Mouse (Mus musculus) gonadal fat pad, adult 2 months (tissue): Measurements from ENCODE around the gene Kcnc3. TPM values are rescaled to one million over a fixed set of nuclear protein-coding genes. Genes with fewer than 3 reads are reported as not detected.

Experiments
- DNase-seq: peaks from one replicate; pipeline ENCODE4 v3.0.0-alpha.2; 2012; ENCODE audit warnings: low read depth
- polyA plus RNA-seq: library from polyadenylated mRNA; depleted of rRNA; stranded (reverse); fragments of >200 nt; gene quantifications from 2 replicates; pipeline ENCODE4 v1.2.3, GENCODE M21; 2012

Kcnc3 gene
- polyA plus RNA-seq, 1 experiment: 24.5 TPM

DNA sequence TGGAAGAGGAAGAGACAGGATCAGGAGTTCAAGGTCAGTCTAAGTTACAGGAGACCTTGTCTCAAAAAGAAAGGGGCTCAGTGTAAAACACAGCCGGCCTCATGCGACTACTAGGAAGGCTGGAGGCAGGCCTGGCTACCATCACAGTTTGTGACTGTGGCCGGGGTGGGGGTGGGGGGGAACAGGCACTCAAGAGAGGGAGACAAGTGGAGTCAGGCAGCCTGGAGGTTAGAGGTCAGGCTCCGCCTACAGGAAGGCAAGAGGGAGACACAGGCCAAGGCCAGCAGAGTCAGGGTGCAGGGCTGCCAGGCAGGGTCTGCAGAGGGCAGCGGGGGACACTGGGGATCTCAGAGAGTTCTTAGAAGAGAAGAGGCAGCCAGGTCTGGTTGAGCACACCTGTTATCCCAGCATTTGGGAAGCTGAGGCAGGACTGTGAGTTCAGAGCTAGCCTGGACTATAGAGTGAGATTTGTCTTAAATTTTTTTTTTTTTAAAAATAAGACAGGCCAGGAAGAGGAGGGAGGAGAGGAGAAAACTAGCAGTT is 6.6 kb downstream of the Kcnc3 start:
- no peak for DNase-seq

DNA sequence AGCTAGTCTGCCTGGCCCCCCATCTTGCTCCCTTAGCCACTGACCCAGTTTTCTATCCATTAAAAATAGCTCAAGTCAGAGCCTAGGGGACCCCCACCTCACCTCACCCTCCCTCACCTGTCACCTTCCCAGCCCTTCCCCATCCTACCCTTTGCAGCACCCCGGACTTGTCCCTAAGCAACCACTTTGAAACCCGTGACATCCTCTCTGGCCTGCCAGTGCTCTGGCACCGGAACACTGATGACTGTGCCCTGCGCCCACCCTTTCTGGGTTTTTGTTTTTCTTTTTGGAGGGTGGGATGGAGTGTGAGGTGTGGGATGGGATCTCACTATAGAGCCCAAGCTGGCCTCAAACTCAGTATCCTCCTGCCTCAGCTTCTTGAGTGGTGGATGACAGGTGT is 7.2 kb downstream of the Kcnc3 start:
- no peak for DNase-seq

DNA sequence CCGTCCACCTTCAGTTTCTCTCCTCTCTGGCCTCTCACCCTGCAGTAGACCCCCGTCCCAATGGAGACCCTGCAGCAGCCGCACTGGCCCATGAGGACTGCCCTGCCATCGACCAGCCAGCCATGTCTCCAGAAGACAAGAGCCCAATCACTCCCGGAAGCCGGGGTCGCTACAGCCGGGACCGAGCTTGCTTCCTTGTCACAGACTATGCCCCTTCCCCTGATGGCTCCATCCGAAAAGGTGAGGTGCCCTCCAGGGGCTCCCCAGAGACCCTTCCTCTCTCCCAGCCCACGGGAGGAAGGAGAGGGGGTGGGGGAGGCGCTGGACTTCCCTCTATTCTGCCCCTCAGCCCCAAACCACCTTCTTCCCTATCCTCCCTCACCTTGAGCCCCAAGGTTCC is 7.9 kb downstream of the Kcnc3 start:
- no peak for DNase-seq

DNA sequence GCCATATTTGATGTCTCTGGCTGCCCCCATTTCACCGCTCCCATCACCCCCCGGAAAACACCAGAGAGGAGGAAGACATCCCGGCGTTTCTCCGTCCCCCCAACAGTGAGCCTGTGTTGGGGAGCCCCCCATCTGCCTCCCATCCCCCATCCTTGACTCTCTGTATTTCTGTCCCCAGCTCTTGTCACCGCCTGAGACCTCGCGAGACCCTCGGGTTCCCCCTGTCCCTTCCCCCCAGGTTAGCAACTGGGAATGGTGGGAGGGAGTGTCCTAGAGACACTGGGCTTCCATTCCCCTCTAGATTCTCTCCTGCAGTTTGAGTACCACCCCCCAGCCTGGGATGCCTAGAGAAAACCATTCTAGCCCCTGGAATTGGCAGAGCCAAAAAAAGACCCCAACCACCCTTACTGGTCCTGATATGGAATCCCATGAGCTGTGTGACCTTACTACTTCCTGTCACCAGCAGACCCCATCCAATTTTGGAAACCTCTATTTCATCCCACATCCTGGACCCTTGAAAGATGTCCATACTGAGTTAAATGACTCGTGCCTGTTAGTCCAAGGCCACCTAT is 10.3 kb downstream of the Kcnc3 start:
- no peak for DNase-seq

DNA sequence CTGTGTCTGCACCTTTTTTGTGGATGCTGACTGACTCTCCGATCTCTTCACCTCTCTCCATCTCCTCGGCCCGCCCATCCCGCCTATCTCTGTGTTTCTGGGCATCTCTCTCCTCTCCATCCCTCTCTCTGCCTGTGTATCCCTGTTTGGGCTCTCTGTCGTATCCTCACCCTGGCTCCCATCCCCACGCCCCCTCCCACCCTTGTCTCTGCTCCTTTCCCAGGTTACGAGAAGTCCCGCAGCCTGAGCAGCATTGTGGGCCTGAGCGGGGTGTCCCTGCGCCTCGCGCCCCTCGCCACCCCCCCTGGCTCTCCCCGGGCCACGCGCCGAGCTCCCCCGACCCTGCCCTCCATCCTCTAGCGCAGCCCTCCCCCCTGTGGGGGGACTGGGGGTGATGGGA is 11.2 kb downstream of the Kcnc3 start:
- no peak for DNase-seq

DNA sequence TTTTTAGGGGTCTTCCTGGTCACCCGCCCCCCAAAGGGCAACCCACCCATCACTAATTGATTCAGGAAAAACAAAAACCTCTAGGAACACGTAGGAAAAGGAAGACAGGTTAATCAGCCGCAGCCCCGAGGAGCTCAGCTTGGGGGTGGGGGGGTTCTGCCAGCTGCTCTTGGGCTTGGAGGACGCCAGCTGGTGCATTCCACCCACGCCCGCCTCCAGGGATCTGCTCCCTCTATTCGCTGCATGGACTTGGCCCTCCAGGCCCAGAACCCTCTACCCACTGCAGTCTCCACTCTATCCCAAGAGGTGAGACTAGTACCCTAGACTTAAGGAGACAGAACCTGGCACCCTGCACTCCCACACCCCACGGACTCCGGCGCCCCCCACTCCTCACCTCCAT is 12.0 kb downstream of the Kcnc3 start:
- no peak for DNase-seq

DNA sequence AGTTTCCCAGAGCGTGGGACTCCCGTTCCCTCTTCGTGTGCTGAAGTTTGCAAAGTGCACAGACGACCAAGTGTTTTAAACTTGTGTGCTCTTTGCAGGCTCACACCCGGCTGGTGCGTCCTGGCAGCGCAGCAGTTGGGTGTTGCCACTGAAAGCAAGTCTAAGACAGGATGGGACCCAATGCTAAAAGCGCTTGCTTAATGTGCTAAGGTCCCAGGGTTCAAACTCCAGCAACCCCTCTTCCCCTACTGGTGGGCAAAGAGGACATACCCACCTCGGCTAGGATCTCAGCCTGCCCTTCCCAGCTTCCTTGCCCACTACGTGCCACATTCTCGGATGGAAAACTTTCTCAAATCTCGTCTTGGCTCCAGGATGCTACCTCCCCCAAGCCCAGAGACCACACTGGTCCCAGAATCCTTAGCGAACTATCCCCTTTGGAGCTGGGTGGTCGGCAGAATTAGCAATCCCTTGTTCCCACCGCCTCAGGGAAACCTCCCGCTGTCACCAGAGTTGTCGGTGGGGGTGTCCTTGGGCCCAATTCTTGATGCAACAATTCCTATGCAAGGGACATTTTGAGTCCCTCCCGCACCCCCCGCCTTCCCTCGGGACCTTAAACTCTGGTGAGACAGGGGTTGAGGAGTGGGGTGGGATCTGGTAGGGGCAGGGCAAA is 12.9 kb downstream of the Kcnc3 start:
- DNase-seq: no peak

DNA sequence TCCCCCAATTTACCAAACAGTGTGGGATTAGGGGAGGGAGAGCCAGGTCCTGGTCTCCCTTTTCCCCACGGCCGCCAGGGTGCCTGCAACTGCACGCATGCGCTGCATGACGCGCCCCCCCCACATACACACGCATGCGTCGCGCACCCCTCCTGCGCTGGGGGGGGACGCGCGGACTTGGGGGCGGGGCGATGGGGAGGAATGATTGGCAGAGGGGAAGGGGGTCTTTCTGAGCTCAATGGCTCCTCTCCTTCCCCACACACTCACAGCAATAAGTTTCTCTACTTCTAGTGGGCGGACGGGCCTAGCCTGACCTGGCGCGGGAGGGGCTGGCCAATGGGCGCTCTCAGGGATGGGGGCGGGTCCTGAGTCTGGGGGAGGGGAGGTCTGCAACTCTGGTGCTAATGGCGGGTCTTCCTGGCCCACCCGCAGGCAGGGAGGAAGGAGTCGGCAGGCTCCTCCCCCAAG is 13.7 kb downstream of the Kcnc3 start:
- DNase-seq: no peak

DNA sequence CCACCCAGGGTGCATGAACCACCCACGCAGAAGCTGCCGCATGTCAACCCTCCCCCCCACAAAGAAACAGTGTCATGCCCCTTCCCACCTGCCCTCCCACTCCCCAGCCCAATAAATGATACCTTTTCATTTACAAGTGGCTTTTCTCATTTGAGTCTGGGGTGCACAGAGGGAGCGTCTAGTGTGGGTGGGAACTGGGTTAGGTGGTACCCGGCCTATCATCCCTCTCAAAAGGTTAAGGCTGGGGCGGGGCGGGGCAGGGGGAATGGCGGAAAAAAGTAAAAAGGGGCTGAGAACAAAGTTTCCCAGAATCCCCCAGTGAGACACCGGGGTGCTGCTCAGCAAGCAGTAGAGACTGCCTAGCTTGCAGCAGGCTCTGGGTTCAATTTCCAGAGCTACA is 14.2 kb downstream of the Kcnc3 start:
- DNase-seq: no peak

DNA sequence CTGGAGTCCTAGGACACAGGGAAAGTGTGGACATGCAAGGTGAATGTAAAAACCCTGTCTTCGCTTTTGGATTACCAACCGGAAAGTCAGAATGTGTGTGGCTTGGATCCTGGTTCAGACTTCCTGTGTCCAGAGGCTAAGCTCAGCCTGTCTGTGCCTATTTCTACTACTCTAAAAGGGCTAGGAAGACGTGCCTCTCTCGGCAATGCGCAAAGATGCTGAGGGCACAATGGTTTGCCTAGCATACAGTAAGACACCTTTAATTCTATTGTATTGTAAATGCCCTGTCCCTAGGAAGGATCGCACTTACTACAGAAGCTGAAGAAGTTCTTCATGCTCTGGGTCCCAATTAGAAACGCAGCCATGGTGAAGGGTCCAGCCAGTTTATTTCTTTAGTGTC is 15.0 kb downstream of the Kcnc3 start:
- DNase-seq: no peak

DNA sequence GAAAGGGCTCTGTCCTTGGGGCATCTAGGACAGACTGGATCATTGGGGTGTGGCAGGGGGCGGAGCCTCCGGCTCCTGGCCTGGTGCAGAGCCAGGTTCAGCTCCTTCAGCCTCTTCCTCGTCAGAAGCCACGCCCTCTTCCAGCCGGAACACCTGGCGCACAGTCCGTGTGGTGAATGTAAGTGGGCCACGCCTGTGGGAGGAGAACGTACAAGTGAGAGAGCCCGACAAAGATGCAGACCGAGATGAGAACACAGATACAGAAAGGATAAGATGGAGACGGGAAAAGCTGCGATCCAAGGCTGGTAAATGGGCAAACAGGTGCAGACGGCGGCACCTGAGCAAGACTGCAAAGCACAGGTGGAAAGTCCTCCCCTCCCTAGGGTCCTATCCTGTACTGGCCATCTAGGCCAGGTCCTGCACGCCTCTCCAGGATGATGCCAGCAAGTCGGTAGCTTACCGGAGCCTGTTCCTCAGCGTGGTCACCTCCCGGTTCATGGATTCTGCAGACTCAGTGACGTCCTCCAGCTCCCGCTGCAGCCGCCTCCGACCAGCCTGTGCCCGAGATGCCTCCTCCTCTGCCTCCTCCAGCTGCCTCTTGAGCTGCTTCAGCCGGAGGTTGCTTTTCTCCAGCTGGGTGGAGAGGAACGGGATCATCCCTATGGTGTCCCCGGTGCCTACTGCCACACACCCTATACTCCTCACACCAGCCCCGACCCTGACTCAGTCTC is 15.9 kb downstream of the Kcnc3 start:
- no peak for DNase-seq

DNA sequence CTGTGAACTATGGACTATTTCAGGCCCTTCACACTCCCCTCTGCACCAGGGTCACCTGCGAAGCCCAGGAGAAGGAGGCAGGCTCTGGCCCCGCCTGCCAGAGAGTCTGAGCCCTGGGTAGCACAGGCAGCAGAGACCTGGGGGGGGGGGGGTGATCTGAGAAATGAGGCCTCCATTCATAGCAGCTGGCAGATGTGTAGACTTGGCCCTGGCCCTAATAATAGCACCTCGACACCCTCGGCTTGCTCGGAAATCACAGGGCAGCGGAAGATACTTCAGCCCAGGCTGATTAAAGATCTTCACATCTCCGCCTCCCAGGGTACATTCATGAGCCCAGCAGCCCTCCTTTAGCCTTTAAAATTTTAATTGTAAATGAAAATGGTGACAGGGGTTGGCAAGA is 21.7 kb downstream of the Kcnc3 start:
- no peak for DNase-seq

DNA sequence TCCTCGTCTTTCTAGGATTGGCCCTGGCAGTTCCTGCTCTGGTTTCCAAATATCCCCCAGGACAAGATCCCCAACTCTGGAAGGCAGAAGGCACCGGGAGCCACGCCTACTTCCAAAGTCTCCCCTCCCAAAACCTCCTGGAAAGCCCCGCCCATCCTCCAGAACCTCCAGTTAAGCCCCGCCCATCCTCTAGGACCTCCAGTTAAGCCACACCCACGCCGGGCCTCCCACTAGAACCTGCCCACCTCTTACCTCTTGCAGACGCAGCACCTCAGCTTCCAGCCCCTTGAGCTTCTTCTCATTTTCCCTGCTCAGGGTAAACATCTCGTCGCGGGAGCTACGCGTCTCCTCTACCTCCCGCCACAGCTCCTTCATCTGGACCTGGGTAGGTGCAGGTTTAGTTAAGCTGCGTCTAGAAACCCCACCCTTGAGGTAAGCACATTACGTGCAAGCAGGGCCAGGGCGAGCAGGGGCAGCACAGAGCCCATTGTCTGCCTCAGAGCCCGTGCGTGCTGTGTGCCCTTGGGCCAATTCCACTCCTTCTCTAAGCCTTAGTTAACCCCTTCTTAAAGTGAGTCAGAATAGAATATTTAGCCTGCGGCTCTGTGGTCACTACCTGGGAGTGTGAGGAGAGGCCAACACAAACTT is 23.7 kb downstream of the Kcnc3 start:
- DNase-seq: no peak

DNA sequence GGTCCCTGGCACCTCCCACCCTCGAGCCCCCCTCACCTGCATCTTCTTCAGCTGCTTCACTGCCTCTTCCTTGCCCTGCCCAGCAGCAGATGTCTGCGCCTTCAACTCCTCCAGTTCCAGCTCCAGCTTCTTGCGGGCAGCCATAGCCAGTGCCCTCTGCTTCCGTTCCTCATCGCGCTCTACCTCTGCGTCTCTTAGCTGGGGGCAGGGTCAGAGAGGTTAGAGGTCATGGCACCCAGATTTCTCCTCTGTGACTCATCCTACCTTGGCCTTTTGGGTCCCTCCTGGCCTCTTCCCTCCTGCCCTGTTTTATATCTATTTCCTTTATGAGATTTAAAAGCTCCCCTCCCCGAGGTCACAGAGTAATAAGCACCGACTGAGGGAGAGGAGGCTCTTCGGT is 24.8 kb downstream of the Kcnc3 start:
- no peak for DNase-seq

DNA sequence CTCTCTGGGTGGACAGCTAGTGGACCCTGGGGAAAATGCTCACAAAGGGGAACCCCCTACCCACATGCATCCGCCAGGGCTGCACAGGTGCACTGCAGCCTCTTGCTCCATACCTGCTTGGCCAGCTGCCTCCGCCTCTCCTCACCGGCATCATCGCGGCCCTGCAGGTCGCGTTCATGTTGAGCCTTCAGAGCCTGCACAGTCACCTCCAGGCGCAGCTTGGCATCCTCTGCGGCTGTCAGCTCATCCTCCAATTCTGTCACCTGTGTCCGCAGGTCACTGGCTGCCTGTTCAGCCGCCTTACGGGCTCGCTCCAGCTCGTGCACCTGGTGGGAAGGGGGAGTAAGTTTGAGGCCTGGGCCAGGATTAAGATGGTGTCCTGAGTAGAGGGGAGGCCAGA is 25.5 kb downstream of the Kcnc3 start:
- DNase-seq: no peak

DNA sequence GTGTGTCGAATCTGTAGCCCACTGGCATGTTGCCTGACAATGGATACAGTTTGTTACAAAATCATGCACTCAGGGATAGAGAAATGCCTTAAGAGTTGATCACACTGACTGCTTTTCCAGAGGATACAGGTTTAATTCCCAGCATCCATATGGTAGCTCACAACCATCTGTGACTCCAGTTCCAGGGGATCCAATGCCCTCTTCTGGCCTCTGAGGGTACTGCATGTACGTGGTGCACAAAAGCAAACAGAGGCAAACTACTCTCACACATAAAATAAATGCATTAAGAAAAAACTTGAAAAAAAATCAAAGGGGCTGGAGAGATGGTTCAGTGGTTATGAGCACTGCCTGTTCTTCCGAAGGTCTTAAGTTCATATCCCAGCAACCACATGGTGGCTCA is 26.6 kb downstream of the Kcnc3 start:
- DNase-seq: no peak

DNA sequence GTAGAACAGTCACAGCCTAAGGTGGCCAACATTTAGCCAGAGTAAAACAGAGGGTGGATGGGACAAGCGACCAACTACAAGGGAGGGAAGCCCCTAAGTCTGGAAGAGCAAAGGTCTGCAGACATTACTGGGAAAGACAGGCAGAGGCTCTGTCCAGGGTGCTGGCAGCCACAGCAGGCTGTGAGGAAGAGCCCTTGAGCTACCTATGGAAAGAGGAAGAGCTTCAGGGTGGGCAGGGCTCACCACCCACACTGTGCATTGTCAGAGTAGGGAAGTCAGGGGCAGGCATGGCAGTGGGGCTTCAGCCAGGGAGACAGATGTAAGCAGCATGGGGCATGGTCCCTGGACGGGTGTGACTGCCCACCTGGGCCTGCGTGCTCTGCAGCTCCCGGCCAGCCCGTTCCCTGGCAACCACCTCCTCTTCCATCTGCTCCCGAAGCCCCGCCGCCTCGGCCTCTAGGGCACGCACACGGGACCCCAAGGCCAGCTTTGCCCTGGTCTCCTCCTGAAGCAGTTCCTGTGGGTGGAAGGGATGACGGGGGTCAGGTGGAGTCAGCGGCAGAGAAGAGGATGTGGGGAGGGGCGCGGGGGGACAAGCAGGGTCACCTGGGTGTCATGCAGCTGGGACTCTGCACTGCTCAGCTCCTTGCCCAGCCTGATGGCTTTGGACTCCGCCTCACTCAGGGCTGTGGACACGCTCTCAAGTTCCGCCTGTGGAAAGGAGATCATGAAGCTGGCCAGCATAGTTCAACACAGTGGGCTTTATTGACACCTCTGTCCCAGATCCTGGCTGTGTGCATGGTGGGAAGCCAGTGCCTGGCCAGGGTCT is 33.5 kb downstream of the Kcnc3 start:
- no peak for DNase-seq

DNA sequence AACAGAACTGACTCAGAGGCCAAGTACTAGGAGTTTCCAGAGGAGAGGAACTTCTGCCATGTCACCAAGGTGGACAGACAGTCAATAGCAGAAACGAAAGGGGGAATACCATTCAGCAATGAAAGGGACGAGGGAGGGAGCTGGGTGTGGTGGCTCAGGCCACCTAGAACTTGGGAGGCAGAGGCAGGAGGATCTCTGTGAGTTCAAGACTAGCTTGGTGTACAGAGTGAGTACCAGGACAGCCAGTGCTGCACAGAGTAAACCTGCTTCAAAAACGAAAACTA is 34.0 kb downstream of the Kcnc3 start:
- no peak for DNase-seq

DNA sequence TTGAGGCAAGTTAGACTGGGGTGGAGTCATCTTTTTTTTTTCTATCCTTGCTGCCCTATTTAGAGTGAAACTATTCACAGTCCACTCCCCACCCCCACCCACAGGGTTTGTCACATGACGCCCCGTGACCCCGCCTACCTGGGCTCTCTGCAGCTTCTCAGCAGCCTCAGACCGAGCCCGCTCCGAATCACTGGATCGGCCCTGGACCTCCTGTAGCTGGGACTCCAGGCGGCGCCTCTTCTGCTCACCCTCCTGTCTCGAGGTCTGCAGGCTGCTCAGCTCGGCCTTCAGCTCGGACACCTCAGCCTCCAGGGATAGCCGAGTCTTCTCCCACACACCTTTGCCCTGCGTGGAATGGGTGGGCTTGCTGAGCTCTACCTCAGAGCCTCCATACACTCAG is 34.4 kb downstream of the Kcnc3 start:
- DNase-seq: no peak

DNA sequence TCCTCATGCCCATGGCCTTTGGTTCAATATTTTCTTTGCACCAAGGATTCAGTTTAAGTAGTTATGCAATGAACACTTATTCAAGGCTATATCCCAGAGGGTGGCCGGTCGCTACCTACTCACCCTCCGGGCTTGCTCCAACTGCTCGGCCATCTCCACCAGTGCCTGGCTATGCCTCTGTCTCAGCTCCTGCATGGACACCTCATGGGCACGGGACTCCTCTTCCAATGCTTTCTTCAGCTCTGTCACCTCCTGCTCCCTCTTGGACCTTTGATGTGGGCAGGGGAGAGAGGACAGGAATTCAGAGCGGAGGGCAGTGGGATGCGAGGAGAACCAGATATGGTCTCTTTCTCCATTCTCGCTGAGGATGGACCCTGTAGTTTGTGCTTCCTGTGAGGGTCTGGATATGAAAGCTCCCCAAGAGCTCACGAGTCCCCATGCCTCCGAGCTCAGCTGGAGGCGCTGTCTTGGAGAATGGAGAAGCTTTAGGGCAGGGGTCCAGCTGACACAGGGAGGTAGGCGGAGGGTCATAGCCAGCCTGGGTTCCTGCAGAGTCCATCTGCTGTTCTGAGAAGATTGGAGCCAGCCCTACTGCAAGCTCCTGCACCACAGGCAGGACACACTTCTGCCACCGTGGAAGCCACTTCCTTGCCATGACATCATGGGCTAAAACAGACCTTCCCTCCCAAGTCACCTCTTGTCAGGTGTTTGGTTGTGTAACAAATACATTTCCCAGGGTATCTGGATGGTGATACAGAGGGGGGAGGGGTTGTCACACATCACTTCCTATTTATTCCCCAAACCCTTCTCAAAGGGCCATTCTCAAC is 35.0 kb downstream of the Kcnc3 start:
- no peak for DNase-seq

DNA sequence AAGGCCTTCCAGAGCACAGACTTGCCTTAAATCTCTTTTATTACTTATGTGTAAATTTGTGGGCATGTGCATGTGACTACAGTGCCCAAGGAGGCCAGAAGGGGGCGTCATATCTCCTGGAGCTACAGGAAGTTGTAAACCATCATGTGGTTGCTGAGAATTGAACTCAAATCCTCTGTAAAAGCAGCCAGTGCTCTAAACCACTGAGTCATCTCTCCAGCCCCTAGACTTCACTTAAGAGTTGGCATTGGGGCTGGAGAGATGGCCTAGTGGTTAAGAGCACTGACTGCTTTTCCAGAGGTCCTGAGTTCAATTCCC is 35.6 kb downstream of the Kcnc3 start:
- DNase-seq: no peak
